Mouse (Mus musculus) heart, adult 2 months (tissue): ENCODE results near the gene C1galt1c1. TPM values are rescaled to one million over a fixed set of nuclear protein-coding genes. Genes with fewer than 3 reads are reported as not detected.

Experiments
- DNase-seq, 2 experiments: peaks; one replicate each; pipeline ENCODE4 v3.0.0; 2021
- H3K27ac ChIP-seq: fragments of 200-600 bp; 2 replicates; pipeline ENCODE4 v1.8.1; 2022
- H3K27me3 ChIP-seq: fragments of 200-500 bp; 2 replicates; pipeline ENCODE4 v1.6.1; 2012; ENCODE audit warnings: mild to moderate bottlenecking, low read length, inconsistent platforms, mixed read lengths; ENCODE audit not compliant: control insufficient read depth, insufficient read depth
- H3K36me3 ChIP-seq: fragments of 200-500 bp; 2 replicates; pipeline ENCODE4 v1.6.1; 2012; ENCODE audit warnings: low read length, inconsistent platforms; ENCODE audit not compliant: control insufficient read depth, insufficient read depth
- H3K4me1 ChIP-seq: fragments of 200-500 bp; 2 replicates; pipeline ENCODE4 v1.6.1; 2011; ENCODE audit warnings: low read length; ENCODE audit not compliant: control insufficient read depth, insufficient read depth
- H3K4me3 ChIP-seq: fragments of 200-600 bp; 2 replicates; pipeline ENCODE4 v1.8.1; 2022
- H3K79me2 ChIP-seq: fragments of 200-500 bp; replicated peaks from 2 replicates; pipeline ENCODE4 v1.6.1; 2012; ENCODE audit warnings: mild to moderate bottlenecking, inconsistent platforms, low read length, moderate library complexity, mixed read lengths; ENCODE audit not compliant: control insufficient read depth, insufficient read depth
- H3K9ac ChIP-seq: fragments of 200-500 bp; 2 replicates; pipeline ENCODE4 v1.6.1; 2012; ENCODE audit warnings: low read depth, mild to moderate bottlenecking, control low read depth, inconsistent platforms, low read length, mixed read lengths
- CTCF ChIP-seq: fragments of 200-600 bp; IDR thresholded peaks from 2 replicates; pipeline ENCODE4 v1.8.1; 2022; ENCODE audit warnings: antibody characterized with exemption, mild to moderate bottlenecking, moderate library complexity
- EP300 ChIP-seq: fragments of 200-500 bp; IDR thresholded peaks from 2 replicates; pipeline ENCODE4 v1.6.1; 2011; ENCODE audit warnings: low read depth, low read length, control low read depth; ENCODE audit not compliant: insufficient read depth
- POLR2A ChIP-seq: fragments of 200-500 bp; IDR thresholded peaks from 2 replicates; pipeline ENCODE4 v1.6.1; 2011; ENCODE audit warnings: mild to moderate bottlenecking, low read depth, low read length, control low read depth; ENCODE audit not compliant: insufficient read depth
- WGBS: fragments of 180-500 bp; shearing (Covaris S2); methylation state at CpG from one replicate; pipeline ENCODE4 v1.1.7; 2018; 5-methylcytosine and 5-hydroxymethylcytosine counted together
- intact Hi-C: fragments of 180-260 bp; cut with DNase I; formaldehyde crosslinking; loops from one replicate; pipeline ENCODE4 v1.15.1; 2025
- polyA plus RNA-seq: library from polyadenylated mRNA; depleted of rRNA; stranded (reverse); fragments of >200 nt; gene quantifications from 2 replicates; pipeline ENCODE4 v1.2.3, GENCODE M21; 2012; rRNA removed
- total RNA-seq, 2 experiments: library from RNA; stranded (reverse); gene quantifications; 2 replicates each; pipeline ENCODE4 v1.2.3; 2021

Gene C1galt1c1
- total and polyA plus RNA-seq, 3 experiments: 6.2 to 13.1 (median 11.6) TPM

- H3K27ac ChIP-seq: no peak overlapping the region
- WGBS: 93% methylated on average over 1 of the region's 1 CpGs
- no peaks in the 10 kb centered on the region for H3K27me3 ChIP-seq
- DNase-seq: no peak
- intact Hi-C loops: no loop called here
- H3K4me3 ChIP-seq: no peak overlapping the region
- H3K9ac ChIP-seq: no peak overlapping the region
- H3K36me3 ChIP-seq: no peaks in the 10 kb centered on the region
- no peak for TF ChIP-seq CTCF
- no peak for TF ChIP-seq POLR2A
- TF ChIP-seq EP300: no peak
- no peaks in the 10 kb centered on the region for H3K79me2 ChIP-seq
- no peaks in the 10 kb centered on the region for H3K4me1 ChIP-seq
These were observed 53.7 kb downstream of the C1galt1c1 start for GRCm38 (mm10) chrX:38581140-38581539.

Other genes with a start within 250 kb of the C1galt1c1 start
- 100 to 1,000 TPM; 116 to 149 TPM for gene Lamp2, start 178.6 kb downstream of the C1galt1c1 start, total RNA-seq
- 59.2 and 125 TPM in 2 replicates for gene Lamp2, start 178.6 kb downstream of the C1galt1c1 start, polyA plus RNA-seq
- gene Cul4b, start 58.9 kb downstream of the C1galt1c1 start, total RNA-seq: 10 to 100 TPM; 11.0 to 12.8 TPM
- gene Cul4b, start 58.9 kb downstream of the C1galt1c1 start, polyA plus RNA-seq: 3.1 and 4.7 TPM in 2 replicates
- 10 to 100 TPM; 32.5 to 34.7 TPM for gene Mcts1, start 34.5 kb downstream of the C1galt1c1 start, total RNA-seq
- gene Mcts1, start 34.5 kb downstream of the C1galt1c1 start, polyA plus RNA-seq: 11.9 and 17.1 TPM in 2 replicates
- not detected for gene 6030498E09Rik, start 137.6 kb upstream of the C1galt1c1 start, total RNA-seq
- not detected in 2 replicates for gene 6030498E09Rik, start 137.6 kb upstream of the C1galt1c1 start, polyA plus RNA-seq